Mouse (Mus musculus): Measurements from ENCODE around the gene Rbm25. TPM values are rescaled to one million over a fixed set of nuclear protein-coding genes. Genes with fewer than 3 reads are reported as not detected.

The Rbm25 gene
- polyA plus RNA-seq, 1 experiment from 2014 or later: 115 TPM

DNA sequence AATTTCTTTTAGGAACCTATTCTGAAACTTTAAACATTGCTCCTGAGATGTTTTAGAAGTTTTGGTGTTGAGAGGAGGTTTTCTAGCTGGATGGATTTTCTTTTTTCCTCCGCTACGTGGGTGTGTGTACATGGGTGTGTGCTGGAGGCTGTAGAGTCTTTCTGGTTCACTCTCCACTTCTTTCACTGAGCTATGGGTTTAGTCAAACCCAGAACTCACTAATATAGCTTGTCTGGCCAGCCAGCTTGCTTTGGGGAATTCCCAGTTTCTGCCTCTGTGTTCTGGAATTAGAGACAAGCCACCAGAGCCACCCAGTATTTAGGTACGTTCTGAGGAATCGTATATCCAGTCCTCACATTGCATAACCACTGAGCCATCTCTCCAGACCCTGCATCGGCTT lies 63.0 kb downstream of the Rbm25 start:
- 78% methylated on average over 5 of the region's 5 CpGs for WGBS
- Histone ChIP-seq H3K4me2 (replicated peaks; ENCODE audit: low read depth) (no peak overlapping the region), H3K9ac (ENCODE audit: low read length) (no peak overlapping the region), H3K9me3 (ENCODE audit: control insufficient read depth, low read length) (no peaks in the 10 kb centered on the region), H3K4me3 (ENCODE audit: low read depth, low read length) (no peak overlapping the region), H3K36me3 (ENCODE audit: control insufficient read depth, insufficient read depth, low read length) (no peaks in the 10 kb centered on the region), H3K4me1 (replicated peaks; ENCODE audit: control insufficient read depth, insufficient read depth) (0 out of 2 replicates have a peak, but pooled peaks cover 7% of the 10 kb centered on the region), H3K27ac (replicated peaks) (no peak overlapping the region), H3K27me3 (ENCODE audit: control insufficient read depth, insufficient read depth, low read length) (no peaks in the 10 kb centered on the region)
- ATAC-seq (ENCODE audit: low FRiP score, low TSS enrichment) (no peak), DNase-seq (ENCODE audit: low spot score) (no peak)
- TF ChIP-seq EP300 (optimal IDR thresholded peaks at IDR 0.05) (no peak), CTCF (IDR thresholded peaks at IDR 0.05; ENCODE audit: low read depth) (no peak)

DNA sequence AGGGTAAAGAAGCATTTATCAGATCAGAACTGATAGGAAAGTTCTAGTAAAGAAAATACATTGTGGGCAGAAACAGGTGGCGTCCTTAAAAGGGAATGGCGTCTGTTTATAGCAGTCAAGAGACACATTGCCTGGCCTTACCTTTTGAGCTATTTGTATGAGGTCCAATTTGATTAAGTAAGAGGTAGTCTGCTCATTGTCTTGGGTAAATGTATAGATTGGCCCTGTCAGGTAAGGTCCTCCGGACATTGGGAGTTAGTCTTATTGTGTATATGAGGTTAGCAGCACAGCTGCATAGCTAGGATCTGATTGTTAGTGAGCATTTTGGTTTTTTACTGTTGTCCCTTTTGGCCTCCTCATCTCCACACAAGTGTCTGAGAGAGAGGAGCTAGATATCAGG lies 63.6 kb downstream of the Rbm25 start:
- DNase-seq (ENCODE audit: low spot score) (no peak), ATAC-seq (ENCODE audit: low FRiP score, low TSS enrichment) (no peak)
- WGBS: 80% methylated on average over 3 of the region's 3 CpGs
- Histone ChIP-seq H3K9me3 (ENCODE audit: control insufficient read depth, low read length) (no peaks in the 10 kb centered on the region), H3K27me3 (ENCODE audit: control insufficient read depth, insufficient read depth, low read length) (no peaks in the 10 kb centered on the region), H3K36me3 (ENCODE audit: control insufficient read depth, insufficient read depth, low read length) (no peaks in the 10 kb centered on the region), H3K27ac (replicated peaks) (0 out of 2 replicates have a peak overlapping the region, but pooled peaks have one; percentile 8), H3K4me2 (replicated peaks; ENCODE audit: low read depth) (no peak overlapping the region), H3K4me3 (ENCODE audit: low read depth, low read length) (no peak overlapping the region), H3K4me1 (replicated peaks; ENCODE audit: control insufficient read depth, insufficient read depth) (0 out of 2 replicates have a peak, but pooled peaks cover 5% of the 10 kb centered on the region), H3K9ac (ENCODE audit: low read length) (no peak overlapping the region)
- TF ChIP-seq EP300 (optimal IDR thresholded peaks at IDR 0.05) (no peak), CTCF (IDR thresholded peaks at IDR 0.05; ENCODE audit: low read depth) (no peak)

DNA sequence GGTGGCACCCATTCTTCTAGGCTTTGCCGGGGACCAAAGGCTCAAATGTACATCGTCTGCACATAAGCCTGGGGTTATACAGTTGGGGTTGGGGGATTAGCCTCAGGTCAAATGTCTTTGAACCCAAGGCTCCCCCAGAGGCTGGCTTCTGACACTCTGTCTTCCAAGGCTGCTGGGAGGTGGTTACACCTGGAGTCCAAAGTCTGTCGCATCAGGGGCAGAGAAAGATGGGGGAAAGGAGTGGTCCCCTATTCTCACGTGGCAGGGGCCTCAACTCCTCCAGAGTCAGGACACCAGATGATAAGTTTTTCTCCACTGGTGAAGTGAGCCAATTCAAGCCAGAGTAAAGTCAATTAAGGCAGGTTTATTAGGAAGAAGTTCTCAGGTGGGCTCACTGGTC lies 67.6 kb downstream of the Rbm25 start:
- Histone ChIP-seq H3K4me2 (replicated peaks; ENCODE audit: low read depth) (no peak overlapping the region), H3K36me3 (ENCODE audit: control insufficient read depth, insufficient read depth, low read length) (no peaks in the 10 kb centered on the region; the same call in 1 of the 2 replicates), H3K27ac (replicated peaks) (no peak overlapping the region), H3K9me3 (ENCODE audit: control insufficient read depth, low read length) (no peaks in the 10 kb centered on the region), H3K27me3 (ENCODE audit: control insufficient read depth, insufficient read depth, low read length) (no peaks in the 10 kb centered on the region), H3K4me1 (replicated peaks; ENCODE audit: control insufficient read depth, insufficient read depth) (0 out of 2 replicates have a peak, but pooled peaks cover 2% of the 10 kb centered on the region), H3K4me3 (ENCODE audit: low read depth, low read length) (no peak overlapping the region), H3K9ac (ENCODE audit: low read length) (no peak overlapping the region)
- no peak for ATAC-seq (ENCODE audit: low FRiP score, low TSS enrichment)
- WGBS: 76% methylated on average over 4 of the region's 4 CpGs
- no peak for DNase-seq (ENCODE audit: low spot score)
- TF ChIP-seq CTCF (IDR thresholded peaks at IDR 0.05; ENCODE audit: low read depth) (no peak), EP300 (optimal IDR thresholded peaks at IDR 0.05) (no peak)

DNA sequence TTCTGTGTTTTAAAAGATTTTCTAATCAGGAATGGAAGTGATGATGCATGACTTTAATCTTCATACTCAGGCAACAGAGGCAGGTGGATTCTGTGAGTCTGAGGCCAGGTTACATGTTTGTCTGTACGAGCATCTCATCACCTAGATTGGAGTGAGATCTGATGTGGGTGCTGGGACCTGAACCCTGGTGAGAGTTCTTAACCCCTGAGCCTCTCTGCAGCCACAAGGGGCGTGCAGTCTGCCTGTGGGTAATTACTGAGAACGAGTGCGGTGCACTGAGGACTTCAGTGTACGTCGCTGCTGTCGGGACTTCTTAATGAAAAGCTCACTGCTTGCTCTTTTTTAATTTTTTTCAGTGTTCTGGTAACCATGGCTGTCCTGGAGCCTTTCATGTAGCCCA lies 70.6 kb downstream of the Rbm25 start:
- no peaks in the 10 kb centered on the region for H3K27me3 ChIP-seq (ENCODE audit: control insufficient read depth, insufficient read depth, low read length)
- no peaks in the 10 kb centered on the region for H3K4me1 ChIP-seq (replicated peaks; ENCODE audit: control insufficient read depth, insufficient read depth)
- no peak for TF ChIP-seq CTCF (IDR thresholded peaks at IDR 0.05; ENCODE audit: low read depth)
- TF ChIP-seq EP300 (optimal IDR thresholded peaks at IDR 0.05): no peak
- no peak for DNase-seq (ENCODE audit: low spot score)
- ATAC-seq (ENCODE audit: low FRiP score, low TSS enrichment): no peak
- no peak overlapping the region for H3K9ac ChIP-seq (ENCODE audit: low read length)
- no peak overlapping the region for H3K4me3 ChIP-seq (ENCODE audit: low read depth, low read length)
- no peak overlapping the region for H3K27ac ChIP-seq (replicated peaks)
- 90% methylated on average over 7 of the region's 7 CpGs for WGBS
- no peak overlapping the region for H3K4me2 ChIP-seq (replicated peaks; ENCODE audit: low read depth)
- H3K9me3 ChIP-seq (ENCODE audit: control insufficient read depth, low read length): no peaks in the 10 kb centered on the region
- peaks cover 2% of the 10 kb centered on the region; the same call in 1 of the 2 replicates for H3K36me3 ChIP-seq (ENCODE audit: control insufficient read depth, insufficient read depth, low read length)

DNA sequence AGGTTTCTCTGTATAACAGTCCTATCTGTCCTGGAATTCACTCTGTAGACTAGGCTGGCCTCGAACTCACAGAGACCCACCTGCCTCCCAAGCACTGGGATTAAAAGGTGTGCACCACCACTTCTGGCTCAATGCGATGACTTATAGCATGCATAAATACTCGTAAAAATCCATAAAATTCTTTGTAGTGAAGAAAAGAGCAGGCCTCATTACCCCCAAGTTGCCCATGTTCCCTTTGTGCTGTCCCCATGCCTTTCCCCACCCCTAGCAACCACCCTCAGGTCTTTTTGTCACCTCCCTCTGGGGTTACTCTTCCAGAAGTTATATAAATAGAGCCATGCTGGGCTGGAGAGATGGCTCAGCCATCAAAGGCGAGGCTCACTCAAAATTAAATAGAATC lies 71.8 kb downstream of the Rbm25 start:
- 87% methylated on average over 4 of the region's 4 CpGs for WGBS
- H3K36me3 ChIP-seq (ENCODE audit: control insufficient read depth, insufficient read depth, low read length): peaks cover 2% of the 10 kb centered on the region; the same call in 1 of the 2 replicates
- no peak for TF ChIP-seq CTCF (IDR thresholded peaks at IDR 0.05; ENCODE audit: low read depth)
- no peak for TF ChIP-seq EP300 (optimal IDR thresholded peaks at IDR 0.05)
- H3K9ac ChIP-seq (ENCODE audit: low read length): no peak overlapping the region
- no peak overlapping the region for H3K4me2 ChIP-seq (replicated peaks; ENCODE audit: low read depth)
- no peak overlapping the region for H3K27ac ChIP-seq (replicated peaks)
- H3K27me3 ChIP-seq (ENCODE audit: control insufficient read depth, insufficient read depth, low read length): no peaks in the 10 kb centered on the region
- no peaks in the 10 kb centered on the region for H3K4me1 ChIP-seq (replicated peaks; ENCODE audit: control insufficient read depth, insufficient read depth)
- no peak for ATAC-seq (ENCODE audit: low FRiP score, low TSS enrichment)
- no peak for DNase-seq (ENCODE audit: low spot score)
- no peak overlapping the region for H3K4me3 ChIP-seq (ENCODE audit: low read depth, low read length)
- H3K9me3 ChIP-seq (ENCODE audit: control insufficient read depth, low read length): no peaks in the 10 kb centered on the region

DNA sequence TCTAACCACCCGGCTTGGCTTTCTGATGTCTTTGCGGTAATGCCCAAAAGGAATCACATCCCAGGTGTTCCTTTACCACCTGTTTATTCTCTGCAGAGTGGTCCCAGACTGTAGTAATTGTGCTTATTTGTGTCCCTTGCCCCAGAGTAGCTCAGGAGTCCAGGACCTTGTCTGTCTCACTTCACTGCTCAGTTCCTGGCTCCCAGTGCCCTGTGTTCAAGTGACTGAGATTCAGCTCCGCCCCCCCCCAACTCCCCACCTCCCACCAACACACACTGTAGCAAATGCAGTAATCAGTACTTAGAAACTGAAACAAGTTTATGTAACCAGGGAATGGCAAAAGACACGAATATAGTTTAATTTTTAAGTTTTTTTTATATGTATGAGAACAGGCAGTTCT lies 75.9 kb downstream of the Rbm25 start:
- TF ChIP-seq CTCF (IDR thresholded peaks at IDR 0.05; ENCODE audit: low read depth) (no peak), EP300 (optimal IDR thresholded peaks at IDR 0.05) (no peak)
- H3K27me3 ChIP-seq (ENCODE audit: control insufficient read depth, insufficient read depth, low read length): no peaks in the 10 kb centered on the region
- DNase-seq (ENCODE audit: low spot score): no peak
- 79% methylated on average over 4 of the region's 4 CpGs for WGBS
- peak overlapping the region; percentile 85 for H3K27ac ChIP-seq (replicated peaks)
- ATAC-seq (ENCODE audit: low FRiP score, low TSS enrichment): no peak
- peaks cover 2% of the 10 kb centered on the region; the same call in 1 of the 2 replicates for H3K36me3 ChIP-seq (ENCODE audit: control insufficient read depth, insufficient read depth, low read length)
- no peak overlapping the region for H3K9ac ChIP-seq (ENCODE audit: low read length)
- H3K9me3 ChIP-seq (ENCODE audit: control insufficient read depth, low read length): no peaks in the 10 kb centered on the region
- H3K4me3 ChIP-seq (ENCODE audit: low read depth, low read length): no peak overlapping the region
- no peaks in the 10 kb centered on the region for H3K4me1 ChIP-seq (replicated peaks; ENCODE audit: control insufficient read depth, insufficient read depth)
- no peak overlapping the region for H3K4me2 ChIP-seq (replicated peaks; ENCODE audit: low read depth)
